Mouse (Mus musculus): ENCODE results near the gene Tbc1d25.

Gene Tbc1d25

DNA sequence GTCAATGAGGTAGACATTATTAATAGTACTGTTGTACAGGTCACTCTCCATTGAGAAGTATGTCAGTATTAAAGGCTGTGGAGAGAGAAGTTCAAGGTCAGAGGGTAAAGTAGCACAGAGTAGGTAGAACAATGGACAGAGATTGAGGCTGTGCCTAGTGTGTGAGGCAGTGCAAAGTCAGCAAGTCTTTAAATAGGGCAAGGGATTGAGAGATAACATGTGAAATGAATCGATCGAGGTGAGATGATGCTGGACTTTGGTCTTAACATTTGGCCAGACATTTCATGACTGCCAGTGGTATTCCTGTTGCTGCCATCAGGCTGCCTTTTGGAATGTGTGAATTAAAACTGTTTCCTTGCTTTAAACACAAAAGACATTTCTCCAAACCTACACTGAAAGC lies 2.9 kb upstream of the Tbc1d25 start:
- DNase-seq, result no peak

DNA sequence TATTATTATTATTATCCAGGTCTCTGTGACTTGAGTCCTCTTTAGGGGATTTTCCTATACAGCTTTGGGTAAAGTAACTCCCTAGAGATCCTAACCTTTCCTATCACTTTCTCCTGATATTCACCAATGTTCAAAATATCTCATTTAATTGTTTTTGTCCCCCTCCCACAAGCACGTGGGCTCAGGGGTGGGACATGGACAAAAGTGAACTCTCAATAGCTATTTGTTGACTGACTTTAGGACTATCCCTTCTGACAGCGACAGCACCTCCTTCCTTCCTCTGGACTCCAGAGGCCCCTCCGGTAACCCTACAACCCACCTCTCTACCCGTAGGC lies 845 bp downstream of the Tbc1d25 start:
- no peak for DNase-seq

DNA sequence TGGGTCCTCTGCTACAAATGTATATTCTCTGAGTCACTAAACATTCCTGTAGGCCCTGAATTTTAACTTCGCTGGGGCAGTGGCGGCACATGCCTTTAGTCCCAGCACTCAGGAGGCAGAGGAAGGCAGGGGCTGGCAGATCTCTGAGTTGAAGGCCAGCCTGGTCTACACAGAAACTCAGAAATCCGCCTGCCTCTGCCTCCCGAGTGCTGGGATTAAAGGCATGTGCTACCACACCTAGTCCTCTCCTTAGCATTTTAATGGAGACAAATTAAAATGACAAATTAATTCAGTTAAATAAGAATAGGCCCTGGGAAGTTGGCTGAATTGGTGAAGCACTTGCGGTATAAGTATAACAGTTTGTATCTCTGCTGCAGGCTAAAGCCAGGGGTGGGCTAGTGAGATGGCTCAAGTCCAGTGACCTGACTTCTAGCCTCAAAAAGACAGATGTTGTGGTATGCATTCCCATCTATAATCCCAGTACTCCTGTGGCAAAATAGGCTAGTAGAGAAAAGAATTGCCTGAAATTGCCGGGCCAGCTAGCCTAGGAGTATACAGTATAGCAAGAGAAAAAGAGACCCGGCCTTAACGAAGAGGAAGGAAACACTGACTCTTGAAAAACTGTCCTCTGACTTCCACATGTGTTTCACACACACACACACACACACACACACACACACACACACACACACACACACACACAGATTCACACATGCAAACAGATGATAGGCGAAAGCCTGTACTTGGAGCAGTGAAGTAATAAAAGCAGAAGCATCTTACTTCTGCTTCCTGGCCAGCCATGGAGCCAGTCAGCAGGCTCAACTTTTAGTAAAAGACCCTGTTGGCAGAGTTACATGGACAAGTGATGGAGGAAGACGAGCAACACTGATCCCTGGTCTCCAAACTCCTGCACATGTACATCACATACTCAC lies 8.0 kb downstream of the Tbc1d25 start:
- DNase-seq, result no peak

GRCm38 (mm10) chrX:8164471-8164870 lies 11.5 kb downstream of the Tbc1d25 start:
- no peak for DNase-seq

GRCm38 (mm10) chrX:8163076-8163475 lies 12.9 kb downstream of the Tbc1d25 start:
- no peak for DNase-seq

GRCm38 (mm10) chrX:8145153-8145991 lies 30.6 kb downstream of the Tbc1d25 start, which contains the start of gene Rbm3:
Gene Rbm3 (minus strand): TSS chrX:8145880.
- peak; percentile 89 to 92 for DNase-seq

- no peak for DNase-seq
Observed at GRCm38 (mm10) chrX:8143750-8144149, 32.2 kb downstream of the Tbc1d25 start.

DNA sequence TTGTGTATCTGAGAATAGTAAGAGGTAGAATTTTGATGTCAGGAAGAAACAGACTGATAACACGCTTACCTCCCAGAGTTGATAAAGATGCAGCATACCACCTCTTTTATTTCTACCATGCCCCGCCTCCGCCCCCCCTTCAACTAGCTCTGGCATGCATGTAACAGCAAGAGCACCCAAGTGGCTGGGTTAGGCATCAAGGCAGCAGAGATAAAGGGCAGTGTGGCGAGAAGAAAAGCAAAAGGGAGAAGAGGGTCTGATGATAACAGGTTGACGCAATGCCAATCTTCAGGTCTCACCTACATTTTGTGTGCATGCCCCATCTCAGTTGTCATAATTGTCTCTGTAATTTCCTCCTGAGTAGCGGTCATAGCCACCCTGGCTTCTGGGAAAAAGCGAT lies 33.0 kb downstream of the Tbc1d25 start:
- DNase-seq, result no peak

- no peak for DNase-seq
Observed at GRCm38 (mm10) chrX:8141058-8141457, 34.9 kb downstream of the Tbc1d25 start.

DNA sequence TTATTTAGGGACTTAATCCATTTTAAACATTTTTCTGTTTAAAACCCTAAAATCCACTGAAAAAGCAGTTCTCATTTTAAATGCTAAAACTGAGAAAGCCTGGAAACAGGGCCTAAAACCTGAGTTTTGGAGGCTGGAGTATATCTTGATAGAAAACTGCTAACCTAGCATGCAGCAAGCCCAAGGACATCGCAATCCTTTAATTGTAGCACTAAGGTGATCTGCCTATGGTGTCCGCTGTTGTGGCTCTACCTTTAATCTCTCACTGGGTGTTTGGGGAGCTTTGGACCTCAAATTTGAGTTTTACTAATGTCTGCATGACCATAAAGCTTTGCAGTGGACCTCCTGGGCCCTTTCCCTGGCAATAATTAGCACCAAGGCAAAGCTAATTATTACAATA lies 35.5 kb downstream of the Tbc1d25 start:
- DNase-seq, result no peak

- no peak for DNase-seq
Observed at GRCm38 (mm10) chrX:8139480-8139879, 36.5 kb downstream of the Tbc1d25 start.

DNA sequence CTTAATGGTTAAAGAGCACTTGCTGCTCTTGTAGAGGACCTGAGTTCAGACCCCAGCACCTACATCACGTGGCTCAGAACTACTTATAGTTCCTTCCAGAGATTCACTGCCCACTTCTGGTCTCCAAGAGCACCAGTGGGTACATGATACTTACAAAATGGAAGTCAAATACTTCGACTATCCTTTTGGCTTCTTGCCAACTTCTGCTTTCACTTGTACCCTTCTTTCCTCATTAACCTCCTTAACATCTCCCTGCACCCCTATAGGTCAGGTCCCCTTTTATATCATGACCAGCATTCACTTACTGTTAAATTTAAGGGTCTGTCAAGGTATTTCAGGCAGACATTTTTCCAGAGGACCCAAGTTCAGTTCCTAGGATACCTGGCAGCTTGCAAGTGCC lies 40.1 kb downstream of the Tbc1d25 start:
- DNase-seq, result no peak

GRCm38 (mm10) chrX:8132017-8132976 lies 43.7 kb downstream of the Tbc1d25 start, which contains the start of gene Wdr13:
Gene Wdr13 (minus strand): TSS chrX:8132892.
- DNase-seq, result peak; percentile 92 to 95

DNA sequence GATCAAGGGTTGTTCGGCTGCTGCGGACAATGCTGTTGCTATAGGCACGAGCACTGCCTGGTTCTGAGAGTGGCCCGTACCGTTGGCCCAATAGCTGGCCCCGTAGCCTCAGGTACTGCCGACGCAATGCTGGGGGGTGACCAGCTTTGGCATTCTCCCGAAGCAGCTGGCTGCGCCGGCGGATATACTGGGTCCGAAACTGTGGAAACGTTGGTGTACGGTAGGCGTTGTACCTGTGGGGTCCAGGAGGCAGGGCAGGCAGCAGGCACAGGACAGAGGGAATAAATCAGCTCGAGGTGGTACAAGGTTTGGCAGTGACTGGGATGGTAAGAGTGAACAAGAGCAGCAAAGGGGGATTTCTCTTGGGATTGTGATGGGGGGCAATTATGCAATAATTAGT lies 44.6 kb downstream of the Tbc1d25 start:
- DNase-seq, result no peak

DNA sequence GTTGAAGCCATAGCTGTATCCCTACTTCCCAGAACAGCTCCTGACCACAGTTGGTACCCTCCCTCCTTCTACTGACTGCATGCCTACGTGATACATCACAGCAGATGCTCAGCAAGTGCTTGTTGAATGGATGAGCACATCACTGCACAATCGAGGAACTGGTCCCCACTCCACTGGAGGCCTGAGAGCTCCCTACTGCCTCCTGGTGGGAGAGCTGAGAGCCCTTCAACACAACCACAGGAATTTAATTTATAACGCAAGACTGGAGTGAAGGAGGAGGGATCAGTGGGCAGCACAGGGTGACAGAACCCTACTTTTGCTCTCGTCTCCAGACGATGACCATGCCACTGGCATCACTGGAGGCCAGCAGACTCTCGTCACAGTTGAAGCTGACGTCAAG lies 50.7 kb downstream of the Tbc1d25 start:
- DNase-seq, result peak in 1 of 2 experiments; percentile 27

DNA sequence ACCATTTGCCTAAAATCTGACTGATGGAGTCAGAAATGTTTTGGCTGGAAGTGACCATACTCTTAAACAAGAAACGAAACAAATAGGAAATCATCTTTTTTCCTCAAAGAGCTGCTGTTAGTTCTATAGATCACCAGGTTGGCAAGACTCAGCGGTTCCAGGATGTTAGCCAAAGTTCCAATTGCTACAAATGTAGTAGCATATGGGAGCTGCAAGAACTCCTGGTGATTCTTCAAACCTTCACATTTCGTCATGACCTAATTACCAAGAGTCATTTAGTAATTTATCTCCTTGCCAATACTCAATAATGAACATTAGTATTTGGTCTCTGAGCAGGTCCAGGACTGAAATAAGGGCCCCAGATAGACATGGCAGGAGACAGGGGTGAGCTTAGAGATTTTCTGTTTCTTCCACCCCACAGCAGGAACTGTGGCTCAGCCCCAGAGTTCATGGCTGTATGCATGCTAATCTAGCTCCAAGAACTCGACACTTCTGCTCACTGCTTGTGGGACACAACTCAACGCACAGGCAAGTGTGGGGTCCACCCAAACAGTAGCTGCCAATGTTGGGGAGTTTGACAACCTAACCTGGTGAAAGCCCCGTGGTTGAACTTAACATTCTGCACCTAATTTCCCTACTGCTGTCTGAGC lies 52.0 kb downstream of the Tbc1d25 start:
- no peak for DNase-seq

- no peak for DNase-seq
Observed at GRCm38 (mm10) chrX:8117264-8117663, 58.7 kb downstream of the Tbc1d25 start.

DNA sequence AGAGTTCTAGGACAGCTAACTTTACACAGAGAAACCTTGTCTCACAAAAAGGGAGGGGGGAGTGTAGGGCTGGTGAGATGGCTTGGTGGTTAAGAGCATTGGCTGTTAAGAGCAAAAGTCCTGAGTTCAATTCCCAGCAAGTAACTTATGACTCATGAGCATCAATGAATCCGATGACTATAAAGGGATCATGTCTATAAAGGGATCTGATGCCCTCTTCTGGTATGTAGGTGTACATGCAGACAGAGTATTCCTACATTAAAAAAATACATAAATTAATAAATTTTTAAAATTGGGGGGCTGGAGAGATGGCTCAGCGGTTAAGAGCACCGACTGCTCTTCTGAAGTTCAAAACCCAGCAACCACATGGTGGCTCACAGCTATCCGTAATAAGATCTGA lies 60.7 kb downstream of the Tbc1d25 start:
- no peak for DNase-seq

GRCm38 (mm10) chrX:8105019-8105418 lies 71.0 kb downstream of the Tbc1d25 start:
- DNase-seq, result no peak

Measured in lung, postnatal 4 days (tissue).